Mouse (Mus musculus): ENCODE data around the gene Tmco1.

- TF ChIP-seq MYOG (IDR thresholded peaks at IDR 0.05; ENCODE audit: control insufficient read depth, extremely low read depth, insufficient read length) (no peak), CTCF (IDR thresholded peaks at IDR 0.05; ENCODE audit: control insufficient read depth, insufficient read depth, insufficient read length) (no peak), USF1 (IDR thresholded peaks at IDR 0.05; ENCODE audit: low read depth) (no peak), CEBPB (IDR thresholded peaks at IDR 0.05; ENCODE audit: low read depth) (no peak), MAX (IDR thresholded peaks at IDR 0.05) (no peak), MYOD1 (IDR thresholded peaks at IDR 0.05; ENCODE audit: control insufficient read depth, insufficient read length, low read depth) (no peak)
Measured at GRCm38 (mm10) chr1:167379751-167380150, 71.6 kb downstream of the Tmco1 start.

Measured in C2C12 (cell line).